Mouse (Mus musculus) heart, embryonic 12.5 days (tissue): ENCODE measurements at regions not wholly inside any gene's neighbourhood (a gene's known extent, or its start where the extent isn't known, plus 50 kb on each side); places are given as distances from the start of the nearest gene placed in this dataset.

Experiments
- ATAC-seq: fragments of 200-750 bp; cut with Nextera tagmentation; 2 replicates; pipeline ENCODE4 v1.8.0; 2017; ENCODE audit warnings: moderate TSS enrichment, moderate library complexity; ENCODE audit not compliant: insufficient number of reproducible peaks, low FRiP score
- H3K27ac ChIP-seq: fragments of 300-500 bp; sonication (generic); 2 replicates; pipeline ENCODE4 v1.5.1; 2016; ENCODE audit warnings: mild to moderate bottlenecking, moderate library complexity; ENCODE audit not compliant: poor library complexity, severe bottlenecking
- H3K27me3 ChIP-seq: fragments of 300-500 bp; sonication (generic); replicated peaks from 2 replicates; pipeline ENCODE4 v1.6.1; 2016; ENCODE audit warnings: mild to moderate bottlenecking, moderate library complexity
- H3K36me3 ChIP-seq: fragments of 300-500 bp; sonication (generic); 2 replicates; pipeline ENCODE4 v1.6.1; 2016; ENCODE audit warnings: mild to moderate bottlenecking, moderate library complexity
- H3K4me1 ChIP-seq: fragments of 300-500 bp; sonication (generic); replicated peaks from 2 replicates; pipeline ENCODE4 v1.6.1; 2016; ENCODE audit warnings: mild to moderate bottlenecking
- H3K4me2 ChIP-seq: fragments of 300-500 bp; sonication (generic); 2 replicates; pipeline ENCODE4 v1.6.1; 2016; ENCODE audit warnings: mild to moderate bottlenecking, moderate library complexity
- H3K4me3 ChIP-seq: fragments of 300-500 bp; sonication (generic); 2 replicates; pipeline ENCODE4 v1.5.1; 2016; ENCODE audit warnings: mild to moderate bottlenecking
- H3K9ac ChIP-seq: fragments of 300-500 bp; sonication (generic); 2 replicates; pipeline ENCODE4 v1.6.1; 2016; ENCODE audit warnings: mild to moderate bottlenecking, moderate library complexity
- H3K9me3 ChIP-seq: fragments of 300-500 bp; sonication (generic); replicated peaks from 2 replicates; pipeline ENCODE4 v1.6.1; 2016; ENCODE audit warnings: mild to moderate bottlenecking, moderate library complexity
- WGBS: fragments of 180-500 bp; shearing (Covaris S2); methylation state at CpG from one replicate; pipeline ENCODE4 v1.1.7; 2016; 5-methylcytosine and 5-hydroxymethylcytosine counted together

DNA sequence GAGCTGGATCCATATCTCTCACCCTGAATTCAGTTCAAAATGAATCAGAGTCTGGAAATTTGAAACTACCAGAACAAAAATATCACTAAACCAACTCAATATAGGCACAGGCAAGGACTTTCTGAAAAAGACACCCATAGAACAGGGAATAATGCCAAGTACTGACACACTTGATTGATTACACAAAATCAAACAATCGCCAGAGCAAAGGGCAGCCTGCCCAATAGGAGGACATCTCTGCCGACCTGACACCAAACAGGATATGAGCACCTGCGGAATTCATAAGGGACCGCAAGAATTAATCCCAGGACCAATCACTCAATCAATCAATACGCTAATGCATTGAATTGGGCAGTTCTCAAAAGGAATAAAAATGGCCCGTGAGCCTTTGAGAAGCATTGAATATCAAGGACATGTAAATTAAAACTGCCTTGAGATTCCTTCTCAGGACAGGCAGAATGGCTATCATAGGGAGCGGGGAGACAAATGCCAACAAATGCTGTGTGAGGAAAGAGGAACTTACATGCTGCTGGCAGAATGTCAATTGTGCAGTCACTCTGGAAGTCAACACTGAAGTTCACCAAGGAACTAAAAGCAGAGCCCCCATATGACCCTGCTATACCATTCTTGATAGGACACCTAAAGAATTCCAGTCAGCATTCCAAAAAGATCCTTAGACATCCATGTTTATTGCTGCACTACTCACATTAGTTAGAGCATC is 102.2 kb downstream of the Erv3 start:
- 76% methylated on average over 7 of the region's 7 CpGs for WGBS
- no peak for ATAC-seq
- Histone ChIP-seq H3K9me3 (no peaks in the 10 kb centered on the region), H3K4me3 (no peak overlapping the region), H3K4me2 (no peak overlapping the region), H3K27ac (no peak overlapping the region), H3K9ac (no peak overlapping the region), H3K27me3 (0 out of 2 replicates have a peak, but pooled peaks cover 3% of the 10 kb centered on the region), H3K36me3 (no peaks in the 10 kb centered on the region), H3K4me1 (0 out of 2 replicates have a peak, but pooled peaks cover 6% of the 10 kb centered on the region)

DNA sequence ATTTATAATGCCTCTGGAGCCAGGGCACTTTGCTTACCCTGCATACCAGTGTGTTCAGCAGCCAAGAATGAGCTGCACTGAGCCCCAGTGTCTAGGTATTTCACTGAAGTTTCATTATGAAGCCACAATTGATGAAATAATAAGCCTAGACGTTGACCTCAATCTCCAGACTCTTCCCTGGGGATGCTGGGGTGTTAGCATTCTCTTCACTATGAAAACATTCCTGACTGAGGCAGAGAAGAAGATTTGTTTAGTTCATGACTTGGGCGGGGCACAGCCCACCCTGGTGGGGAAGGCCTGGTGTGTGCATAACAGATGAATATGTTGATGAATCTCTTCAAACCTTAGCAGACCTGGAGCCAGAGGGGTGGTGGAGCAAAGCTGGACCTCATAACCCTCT is 104.4 kb downstream of the Erv3 start:
- Histone ChIP-seq H3K9ac (no peak overlapping the region), H3K27ac (no peak overlapping the region), H3K4me3 (no peak overlapping the region), H3K27me3 (0 out of 2 replicates have a peak, but pooled peaks cover 3% of the 10 kb centered on the region), H3K36me3 (no peaks in the 10 kb centered on the region), H3K4me1 (peaks cover 6% of the 10 kb centered on the region; the same call in 1 of the 2 replicates), H3K4me2 (no peak overlapping the region), H3K9me3 (no peaks in the 10 kb centered on the region)
- ATAC-seq: no peak
- WGBS: 61% methylated on average over 2 of the region's 2 CpGs

DNA sequence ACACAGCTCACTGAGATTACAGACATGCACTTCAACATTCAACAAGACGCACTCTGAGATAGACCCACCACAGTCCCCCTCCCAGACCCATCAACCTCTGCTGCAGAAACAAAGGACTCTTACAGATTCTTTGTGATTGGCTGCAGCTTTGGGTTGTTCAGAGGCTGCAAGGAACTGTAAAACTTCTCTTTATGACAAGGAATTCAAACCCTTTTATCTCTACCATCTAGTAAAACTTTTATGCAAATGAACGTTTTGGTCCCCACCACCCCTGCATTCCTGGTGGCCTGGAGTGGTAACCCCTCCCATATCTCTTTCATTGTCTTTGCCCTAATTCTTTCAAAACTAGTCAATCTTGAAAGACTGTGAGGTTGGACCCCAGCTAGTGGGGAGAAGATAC is 106.1 kb downstream of the Erv3 start:
- H3K36me3 ChIP-seq: no peaks in the 10 kb centered on the region
- no peak overlapping the region for H3K27ac ChIP-seq
- H3K4me3 ChIP-seq: no peak overlapping the region
- no peak for ATAC-seq
- 43% methylated on average over 2 of the region's 2 CpGs for WGBS
- no peaks in the 10 kb centered on the region for H3K9me3 ChIP-seq
- H3K27me3 ChIP-seq: 0 out of 2 replicates have a peak, but pooled peaks cover 3% of the 10 kb centered on the region
- H3K4me2 ChIP-seq: no peak overlapping the region
- no peak overlapping the region for H3K9ac ChIP-seq
- peaks cover 10% of the 10 kb centered on the region; the same call in 1 of the 2 replicates for H3K4me1 ChIP-seq

DNA sequence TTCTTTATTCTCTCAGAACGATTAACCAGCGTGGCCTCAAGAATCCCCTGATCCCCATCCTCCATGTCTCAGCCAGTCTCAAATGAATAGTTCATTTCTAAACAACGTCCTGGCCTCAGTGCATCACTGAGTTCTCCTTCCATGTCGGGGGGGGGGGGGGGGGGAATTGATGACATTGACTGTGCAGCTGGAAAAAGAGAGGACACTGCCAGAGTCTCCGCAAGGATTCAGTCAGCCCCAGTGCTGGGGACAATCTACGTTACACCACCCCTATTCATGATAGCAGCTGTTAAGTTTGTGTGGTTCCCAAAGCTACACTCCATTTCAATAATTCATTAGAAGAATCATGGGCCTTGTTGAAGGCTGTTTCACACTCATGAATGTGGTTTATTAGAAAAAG is 108.9 kb downstream of the Erv3 start:
- 73% methylated on average over 6 of the region's 6 CpGs for WGBS
- no peak for ATAC-seq
- Histone ChIP-seq H3K4me1 (peaks cover 14% of the 10 kb centered on the region; the same call in 1 of the 2 replicates), H3K4me2 (no peak overlapping the region), H3K27ac (no peak overlapping the region), H3K9ac (no peak overlapping the region), H3K4me3 (no peak overlapping the region), H3K36me3 (no peaks in the 10 kb centered on the region), H3K9me3 (no peaks in the 10 kb centered on the region), H3K27me3 (no peaks in the 10 kb centered on the region)

DNA sequence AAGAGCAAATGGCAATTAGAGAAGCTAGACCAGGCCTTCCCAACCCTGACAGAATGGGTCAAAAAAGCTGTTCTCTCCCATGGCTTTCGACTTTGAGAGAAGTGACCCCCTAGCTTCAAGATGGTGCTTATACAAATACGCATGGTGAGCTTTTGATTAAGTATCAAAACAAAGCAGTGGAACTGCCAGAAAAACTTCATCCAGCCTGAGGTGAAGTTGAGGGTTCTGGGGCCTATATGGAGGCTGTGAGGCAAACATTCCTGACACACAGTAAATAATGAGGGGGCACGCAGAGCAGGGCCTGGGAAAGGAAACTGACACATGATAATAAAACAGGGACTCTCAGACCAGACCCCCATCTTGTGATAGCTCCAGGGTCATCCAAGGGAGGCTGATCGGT is 109.3 kb downstream of the Erv3 start:
- Histone ChIP-seq H3K4me3 (no peak overlapping the region), H3K9ac (no peak overlapping the region), H3K4me2 (no peak overlapping the region), H3K27me3 (no peaks in the 10 kb centered on the region), H3K9me3 (no peaks in the 10 kb centered on the region), H3K27ac (no peak overlapping the region), H3K4me1 (peaks cover 14% of the 10 kb centered on the region; the same call in 1 of the 2 replicates), H3K36me3 (no peaks in the 10 kb centered on the region)
- 55% methylated on average over 4 of the region's 4 CpGs for WGBS
- no peak for ATAC-seq

DNA sequence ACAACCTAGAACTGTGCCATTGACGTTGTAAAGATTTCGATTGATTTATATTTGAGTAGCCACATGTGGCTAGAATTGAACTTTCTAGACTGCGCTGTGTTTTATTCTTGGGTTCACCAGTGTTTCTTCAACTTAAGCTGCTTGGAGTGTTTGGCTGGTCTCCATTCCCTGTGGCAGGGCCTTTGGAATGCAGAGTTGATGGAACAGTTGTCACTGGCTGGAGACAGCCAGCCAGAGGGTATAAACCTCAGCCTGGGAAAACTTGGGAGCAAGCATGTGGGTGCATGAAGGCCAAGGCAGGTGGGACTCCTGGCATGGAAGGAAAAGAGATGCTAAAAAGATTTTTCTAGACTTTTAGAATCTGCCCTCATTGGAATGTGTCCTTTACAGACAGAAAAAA is 109.8 kb downstream of the Erv3 start:
- Histone ChIP-seq H3K9me3 (no peaks in the 10 kb centered on the region), H3K27me3 (no peaks in the 10 kb centered on the region), H3K36me3 (no peaks in the 10 kb centered on the region), H3K4me2 (no peak overlapping the region), H3K9ac (no peak overlapping the region), H3K27ac (no peak overlapping the region), H3K4me1 (peaks cover 14% of the 10 kb centered on the region; the same call in 1 of the 2 replicates), H3K4me3 (no peak overlapping the region)
- ATAC-seq: no peak
- 88% methylated on average over 3 of the region's 3 CpGs for WGBS

DNA sequence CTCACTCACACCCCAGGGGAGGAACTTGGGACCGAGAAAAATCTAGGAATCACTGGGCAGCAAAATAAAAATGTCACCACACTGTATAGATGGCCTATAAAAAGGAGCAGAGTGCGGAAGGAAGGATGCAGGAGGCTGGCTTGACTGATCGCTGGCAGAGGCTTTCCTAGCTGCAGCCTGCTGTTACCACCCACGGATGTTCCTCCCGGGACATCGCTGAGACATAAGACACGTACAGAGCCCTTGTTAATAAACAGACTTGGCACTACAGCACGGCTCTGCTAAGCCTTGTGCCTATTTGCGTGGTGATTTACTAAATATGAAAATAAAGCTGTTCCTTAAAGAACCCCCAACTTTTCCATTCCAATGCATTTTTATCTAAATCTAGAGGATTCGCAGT is 110.8 kb downstream of the Erv3 start:
- no peaks in the 10 kb centered on the region for H3K27me3 ChIP-seq
- H3K9me3 ChIP-seq: no peaks in the 10 kb centered on the region
- no peak overlapping the region for H3K4me2 ChIP-seq
- no peak overlapping the region for H3K4me3 ChIP-seq
- peaks cover 14% of the 10 kb centered on the region; the same call in 1 of the 2 replicates for H3K4me1 ChIP-seq
- ATAC-seq: no peak
- no peak overlapping the region for H3K9ac ChIP-seq
- no peaks in the 10 kb centered on the region for H3K36me3 ChIP-seq
- no peak overlapping the region for H3K27ac ChIP-seq
- WGBS: 51% methylated on average over 10 of the region's 10 CpGs

DNA sequence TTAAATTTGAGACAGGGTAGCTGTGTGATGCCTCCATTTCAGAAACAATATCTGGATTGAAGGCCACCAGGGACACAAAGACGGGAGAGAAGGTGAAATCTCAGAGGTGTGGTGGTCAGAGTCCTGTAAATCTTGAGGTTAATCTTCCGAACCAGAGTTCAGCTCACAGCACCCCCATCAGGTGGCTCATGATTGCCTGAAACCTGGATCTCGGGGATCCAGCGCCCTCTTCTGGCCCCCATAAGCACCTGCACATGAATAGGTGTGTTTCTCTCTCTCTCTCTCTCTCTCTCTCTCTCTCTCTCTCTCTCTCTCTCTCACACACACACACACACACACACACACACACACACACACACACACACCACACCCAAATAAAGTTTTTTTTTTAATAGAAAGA is 111.8 kb downstream of the Erv3 start:
- no peak overlapping the region for H3K9ac ChIP-seq
- no peak overlapping the region for H3K4me2 ChIP-seq
- 54% methylated on average over 4 of the region's 4 CpGs for WGBS
- no peak overlapping the region for H3K4me3 ChIP-seq
- no peaks in the 10 kb centered on the region for H3K9me3 ChIP-seq
- H3K4me1 ChIP-seq: peaks cover 11% of the 10 kb centered on the region; the same call in 1 of the 2 replicates
- no peak overlapping the region for H3K27ac ChIP-seq
- H3K27me3 ChIP-seq: no peaks in the 10 kb centered on the region
- ATAC-seq: no peak
- no peaks in the 10 kb centered on the region for H3K36me3 ChIP-seq

DNA sequence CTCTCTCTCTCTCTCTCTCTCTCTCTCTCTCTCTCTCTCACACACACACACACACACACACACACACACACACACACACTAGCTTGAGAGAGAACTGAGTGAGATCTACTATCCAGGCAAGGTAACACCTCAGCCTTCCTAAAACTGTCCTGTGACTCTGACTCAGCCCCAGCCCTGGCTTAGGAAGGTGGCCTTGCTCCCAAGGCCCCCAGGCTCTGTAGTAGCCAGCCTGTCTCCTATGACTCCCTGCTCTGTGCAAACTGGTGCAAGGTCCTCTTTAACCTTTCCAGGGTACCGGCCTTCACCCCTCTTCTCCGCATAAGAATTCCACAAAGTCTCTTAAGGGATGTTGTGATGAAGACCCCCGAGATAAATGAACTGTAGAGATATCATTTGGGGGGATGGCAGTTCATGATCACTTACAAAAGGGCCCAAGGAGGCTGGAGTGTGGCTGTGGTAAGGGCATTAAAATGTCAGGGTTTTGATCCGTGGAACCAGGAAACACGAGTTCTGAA is 114.1 kb downstream of the Erv3 start:
- Histone ChIP-seq H3K4me3 (no peak overlapping the region), H3K27ac (no peak overlapping the region), H3K9me3 (no peaks in the 10 kb centered on the region), H3K36me3 (no peaks in the 10 kb centered on the region), H3K27me3 (no peaks in the 10 kb centered on the region), H3K4me1 (peaks cover 8% of the 10 kb centered on the region; the same call in 1 of the 2 replicates), H3K4me2 (no peak overlapping the region), H3K9ac (no peak overlapping the region)
- 77% methylated on average over 5 of the region's 5 CpGs for whole genome bisulfite sequencing
- no peak for ATAC-seq

DNA sequence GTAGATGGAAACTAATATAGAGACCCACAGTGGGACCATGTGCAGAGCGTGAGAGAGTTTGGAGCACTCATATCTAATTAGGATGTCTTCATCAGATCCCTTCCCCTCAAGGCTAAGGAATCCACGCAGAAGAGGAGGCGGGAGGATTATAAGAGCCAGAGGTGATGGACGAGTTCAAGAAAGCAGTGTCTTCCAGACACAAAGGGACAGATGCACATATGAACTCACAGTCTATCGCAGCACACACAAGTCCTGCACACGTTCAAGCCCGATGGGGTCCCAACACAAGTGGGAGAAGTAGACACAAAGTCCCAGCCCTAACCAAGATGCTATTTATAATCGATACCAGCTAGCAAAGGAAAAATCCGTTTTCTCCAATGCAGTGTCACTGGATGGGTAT is 114.6 kb downstream of the Erv3 start:
- Histone ChIP-seq H3K9me3 (no peaks in the 10 kb centered on the region), H3K4me3 (no peak overlapping the region), H3K9ac (no peak overlapping the region), H3K4me1 (peaks cover 8% of the 10 kb centered on the region; the same call in 1 of the 2 replicates), H3K27ac (no peak overlapping the region), H3K4me2 (no peak overlapping the region), H3K27me3 (no peaks in the 10 kb centered on the region), H3K36me3 (no peaks in the 10 kb centered on the region)
- 69% methylated on average over 9 of the region's 9 CpGs for WGBS
- ATAC-seq: no peak

DNA sequence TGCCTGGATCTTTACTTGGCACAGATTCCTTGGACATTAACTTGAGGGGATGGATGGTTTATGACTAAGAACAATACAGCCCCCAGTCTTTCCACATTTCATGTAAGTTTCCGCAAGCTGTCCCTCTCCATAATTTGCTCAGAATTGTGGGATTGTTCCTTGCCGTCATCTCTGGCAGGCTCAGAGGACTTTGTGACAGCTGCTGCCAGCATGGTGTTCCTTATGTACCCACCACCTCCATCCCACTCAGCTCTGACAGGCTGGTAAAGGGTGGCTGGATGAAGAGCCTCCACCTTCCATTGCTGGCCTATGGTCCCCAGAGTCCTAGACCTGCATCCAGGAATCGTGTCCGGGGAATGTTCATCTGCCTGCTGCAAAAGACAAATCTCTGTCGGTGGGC is 119.1 kb downstream of the Erv3 start:
- Histone ChIP-seq H3K9me3 (no peaks in the 10 kb centered on the region), H3K4me2 (no peak overlapping the region), H3K4me1 (no peaks in the 10 kb centered on the region), H3K9ac (no peak overlapping the region), H3K4me3 (no peak overlapping the region), H3K27me3 (no peaks in the 10 kb centered on the region), H3K36me3 (no peaks in the 10 kb centered on the region), H3K27ac (no peak overlapping the region)
- 83% methylated on average over 5 of the region's 5 CpGs for WGBS
- no peak for ATAC-seq
